Mouse (Mus musculus): Measurements from ENCODE around the gene Crat.

GRCm38 (mm10) chr2:30384814-30385213, 30.8 kb downstream of the Crat start:
- TF ChIP-seq CTCF (IDR thresholded peaks at IDR 0.05; ENCODE audit: low read depth) (no peak), EP300 (IDR thresholded peaks at IDR 0.05; ENCODE audit: low read depth) (no peak)
